Mouse (Mus musculus): Measurements from ENCODE around the gene Copz2.

- TF ChIP-seq POLR2A (IDR thresholded peaks at IDR 0.05; ENCODE audit: insufficient read length, low read depth), result no peak
- TF ChIP-seq USF1 (IDR thresholded peaks at IDR 0.05; ENCODE audit: low read depth), result no peak
- TF ChIP-seq E2F4 (IDR thresholded peaks at IDR 0.05; ENCODE audit: insufficient read depth), result no peak
- TF ChIP-seq MYOG (IDR thresholded peaks at IDR 0.05; ENCODE audit: control insufficient read depth in 1 of 3, insufficient read depth in 1 of 3, insufficient read length in 2 of 3, low read depth in 2 of 3), result no peak
- no peak for TF ChIP-seq MAX (IDR thresholded peaks at IDR 0.05; ENCODE audit: low read depth)
- TF ChIP-seq TCF12 (IDR thresholded peaks at IDR 0.05; ENCODE audit: insufficient read depth, poor library complexity, severe bottlenecking), result no peak
- TF ChIP-seq REST (IDR thresholded peaks at IDR 0.05; ENCODE audit: insufficient read depth, insufficient read length), result no peak
- no peak for TF ChIP-seq MYOD1 (IDR thresholded peaks at IDR 0.05; ENCODE audit: control insufficient read depth in 1 of 3, insufficient read length in 2 of 3, low read depth in 2 of 3)
- TF ChIP-seq CEBPB (IDR thresholded peaks at IDR 0.05; ENCODE audit: insufficient read depth, poor library complexity, severe bottlenecking), result no peak
These were observed 976 bp upstream of the Copz2 start for GRCm38 (mm10) chr11:96848694-96849093.
